Mouse (Mus musculus): ENCODE measurements around the gene Ikzf4. TPM values are rescaled to one million over a fixed set of nuclear protein-coding genes. Genes with fewer than 3 reads are reported as not detected.

The Ikzf4 gene
- polyA plus RNA-seq, 1 experiment from 2014 or later, result 0.18 TPM

DNA sequence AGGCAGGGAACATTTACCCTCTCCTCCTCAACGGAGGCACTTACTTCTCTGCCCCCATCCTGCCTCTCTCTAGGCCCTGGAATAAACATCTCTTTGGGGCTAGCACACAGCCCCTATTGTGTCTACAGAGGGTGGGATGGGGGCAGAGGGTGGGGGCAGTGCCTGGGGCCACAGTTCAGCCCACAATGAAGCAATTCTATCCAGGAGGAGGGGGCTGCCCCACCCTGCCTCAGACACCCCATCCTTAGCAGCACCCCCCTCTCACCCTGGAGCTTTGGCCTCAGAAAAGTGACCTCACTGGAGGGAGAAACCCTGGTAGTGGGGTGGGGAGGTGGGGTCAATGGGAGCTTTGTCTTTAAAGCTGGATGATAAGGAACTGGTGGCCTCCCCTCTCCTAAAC, 59.2 kb downstream of the Ikzf4 start:
- Histone ChIP-seq H3K9me3 (ENCODE audit: low read length) (no peaks in the 10 kb centered on the region), H3K9ac (replicated peaks) (peak overlapping the region; percentile 67; the same call in 1 of the 2 replicates), H3K27ac (ENCODE audit: low read depth) (peak overlapping the region; percentile 93; the same call in 1 of the 2 replicates), H3K4me3 (ENCODE audit: low read depth, low read length) (no peak overlapping the region), H3K36me3 (replicated peaks; ENCODE audit: insufficient read depth, low read length) (no peaks in the 10 kb centered on the region), H3K4me1 (ENCODE audit: insufficient read depth) (peaks cover 4% of the 10 kb centered on the region; the same call in 1 of the 2 replicates), H3K4me2 (ENCODE audit: low read depth, low read length) (peak overlapping the region; percentile 96), H3K27me3 (ENCODE audit: insufficient read depth, low read length) (peaks cover 40% of the 10 kb centered on the region)
- no peak for DNase-seq
- no peak for TF ChIP-seq CTCF (IDR thresholded peaks at IDR 0.05; ENCODE audit: low read depth)
- TF ChIP-seq EP300 (IDR thresholded peaks at IDR 0.05; ENCODE audit: low read depth), result no peak
- WGBS (ENCODE audit: insufficient replicate concordance), result 24% methylated on average over 1 of the region's 1 CpGs
- ATAC-seq, result no peak

DNA sequence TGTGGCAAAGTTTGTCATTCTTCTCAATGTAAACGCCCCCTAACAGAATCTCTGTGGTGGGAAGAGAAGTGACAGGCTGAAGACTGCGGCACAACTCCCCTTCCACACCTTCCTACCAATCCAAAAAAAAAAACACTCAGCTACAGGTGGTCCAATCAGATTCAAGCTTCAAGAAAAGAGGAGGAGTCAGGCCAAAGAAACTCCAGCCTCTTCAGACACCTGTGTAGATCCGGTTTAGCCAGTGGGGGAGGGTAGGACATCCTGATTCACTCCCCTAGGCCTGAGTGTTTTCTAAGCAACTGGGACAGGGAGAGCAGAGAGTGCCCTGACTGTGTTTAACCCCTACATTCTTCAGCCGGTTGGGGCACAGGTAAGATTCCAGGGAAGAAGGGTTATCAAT, 61.4 kb downstream of the Ikzf4 start:
- WGBS (ENCODE audit: insufficient replicate concordance), result 26% methylated on average over 4 of the region's 4 CpGs
- Histone ChIP-seq H3K27ac (ENCODE audit: low read depth) (no peak overlapping the region), H3K36me3 (replicated peaks; ENCODE audit: insufficient read depth, low read length) (0 out of 2 replicates have a peak, but pooled peaks cover 4% of the 10 kb centered on the region), H3K27me3 (ENCODE audit: insufficient read depth, low read length) (peaks cover 27% of the 10 kb centered on the region), H3K4me1 (ENCODE audit: insufficient read depth) (no peaks in the 10 kb centered on the region; the same call in 1 of the 2 replicates), H3K9ac (replicated peaks) (no peak overlapping the region), H3K4me3 (ENCODE audit: low read depth, low read length) (no peak overlapping the region), H3K4me2 (ENCODE audit: low read depth, low read length) (no peak overlapping the region), H3K9me3 (ENCODE audit: low read length) (no peaks in the 10 kb centered on the region)
- ATAC-seq (no peak), DNase-seq (no peak)
- TF ChIP-seq CTCF (IDR thresholded peaks at IDR 0.05; ENCODE audit: low read depth) (no peak), EP300 (IDR thresholded peaks at IDR 0.05; ENCODE audit: low read depth) (no peak)

DNA sequence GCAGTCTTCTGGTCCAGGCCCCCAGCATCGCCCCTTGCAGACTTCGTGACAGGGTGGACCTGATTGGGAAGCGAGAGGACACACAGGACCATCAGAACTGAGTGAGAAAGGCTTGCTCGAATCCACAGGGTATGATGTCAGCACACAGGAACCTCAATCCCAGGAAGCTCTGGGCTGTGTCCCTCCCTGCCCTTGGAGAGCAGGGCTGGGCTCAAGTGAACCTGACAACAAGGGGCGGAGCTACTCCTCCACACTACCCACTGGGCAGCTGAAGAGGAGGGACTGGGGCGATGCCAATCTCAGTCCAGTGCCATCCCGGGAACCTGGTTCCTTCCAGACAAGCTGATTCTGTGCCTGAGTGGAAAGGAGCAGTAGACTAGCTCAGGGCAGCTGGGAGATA, 62.1 kb downstream of the Ikzf4 start:
- H3K4me2 ChIP-seq (ENCODE audit: low read depth, low read length), result no peak overlapping the region
- no peak for DNase-seq

More for the DNA sequence above, 62.1 kb downstream of the Ikzf4 start:
- Histone ChIP-seq H3K27me3 (ENCODE audit: insufficient read depth, low read length) (peaks cover 19% of the 10 kb centered on the region), H3K27ac (ENCODE audit: low read depth) (no peak overlapping the region), H3K9ac (replicated peaks) (no peak overlapping the region), H3K9me3 (ENCODE audit: low read length) (no peaks in the 10 kb centered on the region), H3K4me1 (ENCODE audit: insufficient read depth) (no peaks in the 10 kb centered on the region; the same call in 1 of the 2 replicates), H3K36me3 (replicated peaks; ENCODE audit: insufficient read depth, low read length) (0 out of 2 replicates have a peak, but pooled peaks cover 5% of the 10 kb centered on the region), H3K4me3 (ENCODE audit: low read depth, low read length) (no peak overlapping the region)
- no peak for TF ChIP-seq EP300 (IDR thresholded peaks at IDR 0.05; ENCODE audit: low read depth)
- TF ChIP-seq CTCF (IDR thresholded peaks at IDR 0.05; ENCODE audit: low read depth), result no peak
- ATAC-seq, result peak; percentile 40; the same call in 1 of the 2 replicates
- 31% methylated on average over 7 of the region's 7 CpGs for WGBS (ENCODE audit: insufficient replicate concordance)

Small RNA genes lying within 50 kb of the gene (microRNA-seq; reads per million reads assigned to microRNA genes)
- not detected for gene Mir6917

Other genes starting within 250 kb of the Ikzf4 start
- gene Slc39a5, start 244.8 kb downstream of the Ikzf4 start, polyA plus RNA-seq (2015; fragmentation: Nextera tagmentation; extraction: Ambion mirVana), result 59.0 and 64.1 TPM in 2 replicates
- gene Nabp2, start 234.5 kb downstream of the Ikzf4 start, polyA plus RNA-seq (2015; fragmentation: Nextera tagmentation; extraction: Ambion mirVana), result 33.7 and 33.8 TPM in 2 replicates
- gene Rnf41, start 234.3 kb downstream of the Ikzf4 start, polyA plus RNA-seq (2015; fragmentation: Nextera tagmentation; extraction: Ambion mirVana), result 7.2 and 7.3 TPM in 2 replicates
- 13.4 and 14.7 TPM in 2 replicates for gene Smarcc2, start 186.7 kb downstream of the Ikzf4 start, polyA plus RNA-seq (2015; fragmentation: Nextera tagmentation; extraction: Ambion mirVana)
- gene Myl6, start 151.8 kb downstream of the Ikzf4 start, polyA plus RNA-seq (2015; fragmentation: Nextera tagmentation; extraction: Ambion mirVana), result 437 and 442 TPM in 2 replicates
- gene Myl6b, start 147.3 kb downstream of the Ikzf4 start, polyA plus RNA-seq (2015; fragmentation: Nextera tagmentation; extraction: Ambion mirVana), result 1.5 and 1.7 TPM in 2 replicates
- gene Esyt1, start 120.1 kb downstream of the Ikzf4 start, polyA plus RNA-seq (2015; fragmentation: Nextera tagmentation; extraction: Ambion mirVana), result 6.6 and 7.6 TPM in 2 replicates
- gene Zc3h10, start 98.2 kb downstream of the Ikzf4 start, polyA plus RNA-seq (2015; fragmentation: Nextera tagmentation; extraction: Ambion mirVana), result 5.0 and 5.4 TPM in 2 replicates
- 2,058 and 2,065 TPM in 2 replicates for gene Rpl41, start 96.7 kb downstream of the Ikzf4 start, polyA plus RNA-seq (2015; fragmentation: Nextera tagmentation; extraction: Ambion mirVana)
- gene Pa2g4, start 80.0 kb downstream of the Ikzf4 start, polyA plus RNA-seq (2015; fragmentation: Nextera tagmentation; extraction: Ambion mirVana), result 81.9 and 85.1 TPM in 2 replicates
- 7.3 and 7.8 TPM in 2 replicates for gene Erbb3, start 56.3 kb downstream of the Ikzf4 start, polyA plus RNA-seq (2015; fragmentation: Nextera tagmentation; extraction: Ambion mirVana)
- 469 and 517 TPM in 2 replicates for gene Rps26, start 19.2 kb downstream of the Ikzf4 start, polyA plus RNA-seq (2015; fragmentation: Nextera tagmentation; extraction: Ambion mirVana)
- gene Suox, start 28.1 kb upstream of the Ikzf4 start, polyA plus RNA-seq (2015; fragmentation: Nextera tagmentation; extraction: Ambion mirVana), result 27.7 and 27.9 TPM in 2 replicates
- gene Rab5b, start 50.3 kb upstream of the Ikzf4 start, polyA plus RNA-seq (2015; fragmentation: Nextera tagmentation; extraction: Ambion mirVana), result 23.0 and 26.2 TPM in 2 replicates
- gene Pmel, start 58.2 kb upstream of the Ikzf4 start, polyA plus RNA-seq (2015; fragmentation: Nextera tagmentation; extraction: Ambion mirVana), result 0.46 and 0.69 TPM in 2 replicates
- gene Cdk2, start 59.0 kb upstream of the Ikzf4 start, polyA plus RNA-seq (2015; fragmentation: Nextera tagmentation; extraction: Ambion mirVana), result 29.8 and 34.7 TPM in 2 replicates
- gene Dgka, start 98.9 kb upstream of the Ikzf4 start, polyA plus RNA-seq (2015; fragmentation: Nextera tagmentation; extraction: Ambion mirVana), result 2.5 and 2.9 TPM in 2 replicates
- gene Pym1, start 101.9 kb upstream of the Ikzf4 start, polyA plus RNA-seq (2015; fragmentation: Nextera tagmentation; extraction: Ambion mirVana), result 14.9 and 17.8 TPM in 2 replicates
- 11.3 and 13.5 TPM in 2 replicates for gene Mmp19, start 144.9 kb upstream of the Ikzf4 start, polyA plus RNA-seq (2015; fragmentation: Nextera tagmentation; extraction: Ambion mirVana)
- 12.9 and 15.0 TPM in 2 replicates for gene Dnajc14, start 158.1 kb upstream of the Ikzf4 start, polyA plus RNA-seq (2015; fragmentation: Nextera tagmentation; extraction: Ambion mirVana)
- gene Tmem198b, start 158.4 kb upstream of the Ikzf4 start, polyA plus RNA-seq (2015; fragmentation: Nextera tagmentation; extraction: Ambion mirVana), result 2.3 and 2.5 TPM in 2 replicates
- gene Sarnp, start 171.3 kb upstream of the Ikzf4 start, polyA plus RNA-seq (2015; fragmentation: Nextera tagmentation; extraction: Ambion mirVana), result 72.0 and 75.4 TPM in 2 replicates
- gene Ormdl2, start 175.7 kb upstream of the Ikzf4 start, polyA plus RNA-seq (2015; fragmentation: Nextera tagmentation; extraction: Ambion mirVana), result 75.8 and 80.6 TPM in 2 replicates
- gene Gdf11, start 245.7 kb upstream of the Ikzf4 start, polyA plus RNA-seq (2015; fragmentation: Nextera tagmentation; extraction: Ambion mirVana), result 0.17 and 0.23 TPM in 2 replicates